Mouse (Mus musculus): ENCODE results near the gene Krtap19-5. TPM values are rescaled to one million over a fixed set of nuclear protein-coding genes. Genes with fewer than 3 reads are reported as not detected.

Krtap19-5 gene
- polyA plus RNA-seq, 1 experiment from 2014 or later: not detected

GRCm38 (mm10) chr16:88847363-88847762, 48.9 kb downstream of the Krtap19-5 start:
- Histone ChIP-seq H3K27ac (no peak overlapping the region), H3K4me1 (no peaks in the 10 kb centered on the region), H3K4me2 (no peak overlapping the region), H3K27me3 (no peaks in the 10 kb centered on the region), H3K4me3 (no peak overlapping the region), H3K9me3 (no peaks in the 10 kb centered on the region), H3K9ac (no peak overlapping the region), H3K36me3 (no peaks in the 10 kb centered on the region)
- WGBS: 93% methylated on average over 1 of the region's 1 CpGs
- no peak for ATAC-seq (ENCODE audit: borderline replicate concordance, extremely low read depth, low FRiP score, low TSS enrichment)

Other genes starting within 250 kb of the Krtap19-5 start
- gene Krtap26-1, start 248.7 kb downstream of the Krtap19-5 start, polyA plus RNA-seq (2015; fragmentation: Nextera tagmentation; extraction: Ambion mirVana): not detected in 2 replicates
- not detected in 2 replicates for gene Krtap27-1, start 224.8 kb downstream of the Krtap19-5 start, polyA plus RNA-seq (2015; fragmentation: Nextera tagmentation; extraction: Ambion mirVana)
- gene 2310061N02Rik, start 188.5 kb downstream of the Krtap19-5 start, polyA plus RNA-seq (2015; fragmentation: Nextera tagmentation; extraction: Ambion mirVana): not detected in 2 replicates
- gene Krtap13-1, start 167.6 kb downstream of the Krtap19-5 start, polyA plus RNA-seq (2015; fragmentation: Nextera tagmentation; extraction: Ambion mirVana): not detected in 2 replicates
- not detected in 2 replicates for gene Krtap13, start 144.8 kb downstream of the Krtap19-5 start, polyA plus RNA-seq (2015; fragmentation: Nextera tagmentation; extraction: Ambion mirVana)
- gene 2310034C09Rik, start 137.6 kb downstream of the Krtap19-5 start, polyA plus RNA-seq (2015; fragmentation: Nextera tagmentation; extraction: Ambion mirVana): not detected in 2 replicates
- gene 2310057N15Rik, start 122.3 kb downstream of the Krtap19-5 start, polyA plus RNA-seq (2015; fragmentation: Nextera tagmentation; extraction: Ambion mirVana): not detected in 2 replicates
- not detected in 2 replicates for gene Gm5965, start 118.6 kb downstream of the Krtap19-5 start, polyA plus RNA-seq (2015; fragmentation: Nextera tagmentation; extraction: Ambion mirVana)
- gene Gm20741, start 84.2 kb downstream of the Krtap19-5 start, polyA plus RNA-seq (2015; fragmentation: Nextera tagmentation; extraction: Ambion mirVana): not detected in 2 replicates
- not detected in 2 replicates for gene Krtap15, start 76.2 kb downstream of the Krtap19-5 start, polyA plus RNA-seq (2015; fragmentation: Nextera tagmentation; extraction: Ambion mirVana)
- not detected in 2 replicates for gene Krtap14, start 70.3 kb downstream of the Krtap19-5 start, polyA plus RNA-seq (2015; fragmentation: Nextera tagmentation; extraction: Ambion mirVana)
- not detected in 2 replicates for gene Krtap19-1, start 27.0 kb downstream of the Krtap19-5 start, polyA plus RNA-seq (2015; fragmentation: Nextera tagmentation; extraction: Ambion mirVana)
- gene Krtap19-2, start 22.2 kb downstream of the Krtap19-5 start, polyA plus RNA-seq (2015; fragmentation: Nextera tagmentation; extraction: Ambion mirVana): not detected in 2 replicates
- gene Krtap19-3, start 18.4 kb downstream of the Krtap19-5 start, polyA plus RNA-seq (2015; fragmentation: Nextera tagmentation; extraction: Ambion mirVana): not detected in 2 replicates
- not detected in 2 replicates for gene Krtap19-4, start 11.4 kb downstream of the Krtap19-5 start, polyA plus RNA-seq (2015; fragmentation: Nextera tagmentation; extraction: Ambion mirVana)
- gene Krtap19-9b, start 35.8 kb upstream of the Krtap19-5 start, polyA plus RNA-seq (2015; fragmentation: Nextera tagmentation; extraction: Ambion mirVana): not detected in 2 replicates
- gene Krtap16-3, start 66.4 kb upstream of the Krtap19-5 start, polyA plus RNA-seq (2015; fragmentation: Nextera tagmentation; extraction: Ambion mirVana): not detected in 2 replicates
- not detected in 2 replicates for gene Krtap22-2, start 114.3 kb upstream of the Krtap19-5 start, polyA plus RNA-seq (2015; fragmentation: Nextera tagmentation; extraction: Ambion mirVana)
- not detected in 2 replicates for gene Gm10229, start 118.8 kb upstream of the Krtap19-5 start, polyA plus RNA-seq (2015; fragmentation: Nextera tagmentation; extraction: Ambion mirVana)
- not detected in 2 replicates for gene Krtap6-1, start 135.2 kb upstream of the Krtap19-5 start, polyA plus RNA-seq (2015; fragmentation: Nextera tagmentation; extraction: Ambion mirVana)
- not detected in 2 replicates for gene Gm10228, start 145.0 kb upstream of the Krtap19-5 start, polyA plus RNA-seq (2015; fragmentation: Nextera tagmentation; extraction: Ambion mirVana)
- not detected in 2 replicates for gene Krtap6-5, start 151.4 kb upstream of the Krtap19-5 start, polyA plus RNA-seq (2015; fragmentation: Nextera tagmentation; extraction: Ambion mirVana)
- gene 1110025L11Rik, start 167.5 kb upstream of the Krtap19-5 start, polyA plus RNA-seq (2015; fragmentation: Nextera tagmentation; extraction: Ambion mirVana): not detected in 2 replicates
- not detected in 2 replicates for gene Krtap6-3, start 187.6 kb upstream of the Krtap19-5 start, polyA plus RNA-seq (2015; fragmentation: Nextera tagmentation; extraction: Ambion mirVana)
- gene Gm6358, start 244.4 kb upstream of the Krtap19-5 start, polyA plus RNA-seq (2015; fragmentation: Nextera tagmentation; extraction: Ambion mirVana): not detected in 2 replicates